ENCODE assay signal across 17 mouse cellular contexts in the genomic region with DNA sequence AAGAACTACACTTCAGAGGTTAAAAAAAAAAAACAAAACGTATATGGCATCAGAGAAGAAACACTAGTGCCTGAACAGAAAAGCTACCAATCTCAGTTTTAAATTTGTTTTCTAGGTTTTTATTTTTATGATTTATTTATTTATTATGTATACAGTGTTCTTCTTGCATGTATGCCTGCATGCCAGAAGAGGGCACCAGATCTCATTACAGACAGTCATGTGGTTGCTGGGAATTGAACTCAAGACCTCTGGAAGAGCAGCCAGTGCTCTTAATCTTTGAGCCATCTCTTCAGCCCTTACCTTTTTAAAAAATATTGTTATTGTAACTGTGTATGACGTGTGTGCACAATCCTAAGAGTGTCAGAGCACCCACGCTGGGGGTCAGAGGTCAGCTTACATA. TPM values are rescaled to one million over a fixed set of nuclear protein-coding genes. Genes with fewer than 3 reads are reported as not detected.
A peak's percentile ranks its signal among the peaks of the same experiment; 100 is the strongest.
DNase-seq lines count a peak whose midpoint lies in the region; ATAC-seq and TF ChIP-seq lines count a peak whose summit lies in the region.
"Had no signal": no experiment of that assay in that cellular context is flagged by ENCODE, and none has a peak within 500 bp of the region (broad histone marks: within the 10 kb centered on the region; RNA-seq: fewer than 3 reads in every experiment).

No protein-coding gene starts in this region.

- TF ChIP-seq EP300 in heart, adult 2 months (IDR thresholded peaks at IDR 0.05; ENCODE audit: insufficient read depth, low read depth, low read length), result no peak

- intact Hi-C loops in heart, adult 2 months (cut with DNase I), result loop anchor here (10.0 kb wide), 2 partner anchors 271 to 359 kb away; a partner anchor contains a TSS
- intact Hi-C loops in left cerebral cortex, adult 2 months (cut with DNase I), result no loop called here

- H3K36me3 ChIP-seq in heart, adult 2 months (ENCODE audit: control insufficient read depth, insufficient read depth, low read length), result 0 out of 2 replicates have a peak, but pooled peaks cover 3% of the 10 kb centered on the region

- peak; percentile 68 for TF ChIP-seq CTCF in heart, adult 2 months (IDR thresholded peaks at IDR 0.05)
- TF ChIP-seq CTCF in left cerebral cortex, adult 2 months (IDR thresholded peaks at IDR 0.05), result peak; percentile 51

- ATAC-seq in activated CD4-positive, CD25-positive, alpha-beta regulatory T cell, adult 4 months, result peak; percentile 44

- H3K4me1 ChIP-seq in heart, adult 2 months (ENCODE audit: control insufficient read depth, insufficient read depth, low read length), result no peaks in the 10 kb centered on the region

- no peak for DNase-seq in heart, adult 2 months
- DNase-seq in heart, adult 8-10 months (ENCODE audit: low spot score), result no peak
- DNase-seq in left cerebral cortex, adult 2 months (ENCODE audit: extremely low spot score in 1 of 2, low spot score in 2 of 2), result no peak
- no peak for DNase-seq in left cerebral cortex, adult 8-10 months (ENCODE audit: low spot score in 2 of 2)
- DNase-seq in B cell, adult 2 months, result peak; percentile 36 to 41
- DNase-seq in adrenal gland, adult 2 months, result no peak
- no peak for DNase-seq in retina, embryonic 14.5 days (ENCODE audit: low spot score)
- DNase-seq: cerebellum, adult 8-10 months; thymus, postnatal 36 days had no signal

- H3K27ac ChIP-seq in heart, adult 2 months, result no peak overlapping the region
- no peak overlapping the region for H3K27ac ChIP-seq in left cerebral cortex, adult 2 months
- H3K27ac ChIP-seq: embryonic facial prominence, embryonic 10.5 days; hindbrain, embryonic 15.5 days; limb, embryonic 15.5 days had no signal

- no peak for TF ChIP-seq POLR2A in heart, adult 2 months (IDR thresholded peaks at IDR 0.05; ENCODE audit: insufficient read depth, low read depth, low read length)

- H3K79me2 ChIP-seq in heart, adult 2 months (replicated peaks; ENCODE audit: control insufficient read depth, insufficient read depth, low read length), result peaks cover 2% of the 10 kb centered on the region

- H3K9ac ChIP-seq in heart, adult 2 months (ENCODE audit: low read depth, low read length), result no peak overlapping the region
- H3K9ac ChIP-seq: hindbrain, embryonic 15.5 days; limb, embryonic 15.5 days had no signal

- WGBS in heart, adult 2 months, result 88% methylated on average over 3 of the region's 3 CpGs

- H3K4me3 ChIP-seq in heart, adult 2 months, result no peak overlapping the region
- no peak overlapping the region for H3K4me3 ChIP-seq in left cerebral cortex, adult 2 months
- H3K4me3 ChIP-seq: embryonic facial prominence, embryonic 10.5 days; heart, embryonic 12.5 days; hindbrain, embryonic 15.5 days; limb, embryonic 15.5 days had no signal

- no peaks in the 10 kb centered on the region; the same call in 1 of the 2 replicates for H3K27me3 ChIP-seq in heart, adult 2 months (ENCODE audit: control insufficient read depth, insufficient read depth, low read length)
- H3K27me3 ChIP-seq: heart, embryonic 12.5 days; hindbrain, embryonic 15.5 days; limb, embryonic 15.5 days had no signal

RNA-seq across cellular contexts. Expression of a gene that starts 6.4 kb away (rescaled TPM):
- total RNA-seq in heart, adult 2 months (2021), result 100 to 1,000 TPM in 1 of 2 experiments, 10 to 100 TPM in 1; 80.3 to 100 TPM
- 168 and 181 TPM in 2 replicates for polyA plus RNA-seq in heart, adult 2 months (2012; rRNA removed)
- 100 to 1,000 TPM in 3 of 4 experiments, 10 to 100 TPM in 1; 87.9 to 107 (median 103) TPM for total RNA-seq in heart, adult 8-10 months (2022)
- total RNA-seq in left cerebral cortex, adult 2 months (2021), result 10 to 100 TPM; 42.6 to 47.3 TPM
- 10 to 100 TPM; 37.9 to 43.1 (median 39.6) TPM for total RNA-seq in left cerebral cortex, adult 8-10 months (2022)
- 10 to 100 TPM; 12.1 to 15.4 TPM for polyA plus RNA-seq in activated CD4-positive, CD25-positive, alpha-beta regulatory T cell, adult 4 months (2017; shearing (Covaris generic))
- total RNA-seq in adrenal gland, adult 2 months (2021), result 10 to 100 TPM; 36.8 to 37.9 TPM
- 45.4 and 52.2 TPM in 2 replicates for polyA plus RNA-seq in adrenal gland, adult 2 months (2012; rRNA removed)

RNA-seq across cellular contexts. Expression of a gene that starts 28.3 kb away (rescaled TPM):
- not detected for total RNA-seq in heart, adult 2 months (2021)
- not detected in 2 replicates for polyA plus RNA-seq in heart, adult 2 months (2012; rRNA removed)
- total RNA-seq in heart, adult 8-10 months (2022), result not detected
- not detected for total RNA-seq in left cerebral cortex, adult 2 months (2021)
- not detected for total RNA-seq in left cerebral cortex, adult 8-10 months (2022)
- not detected for polyA plus RNA-seq in activated CD4-positive, CD25-positive, alpha-beta regulatory T cell, adult 4 months (2017; shearing (Covaris generic))
- not detected for total RNA-seq in adrenal gland, adult 2 months (2021)
- not detected in 2 replicates for polyA plus RNA-seq in adrenal gland, adult 2 months (2012; rRNA removed)
- total RNA-seq: megakaryocyte progenitor cell, adult 5-6 weeks had no signal
- polyA plus RNA-seq: embryonic facial prominence, embryonic 10.5 days; heart, embryonic 12.5 days; hindbrain, embryonic 15.5 days; large intestine, adult 2 months; limb, embryonic 15.5 days; stomach, embryonic 16.5 days had no signal

RNA-seq across cellular contexts. Expression of a gene that starts 42.0 kb away (rescaled TPM):
- 1 to 10 TPM; 5.8 to 5.9 TPM for total RNA-seq in heart, adult 2 months (2021)
- polyA plus RNA-seq in heart, adult 2 months (2012; rRNA removed), result 3.2 and 6.7 TPM in 2 replicates
- total RNA-seq in heart, adult 8-10 months (2022), result 1 to 10 TPM; 7.1 to 8.0 (median 7.4) TPM
- total RNA-seq in left cerebral cortex, adult 2 months (2021), result under 1 TPM; 0.12 to 0.29 TPM
- under 1 TPM in 3 of 4 experiments, not detected in 1; 0.11 to 0.26 (median 0.25) TPM for total RNA-seq in left cerebral cortex, adult 8-10 months (2022)
- not detected for polyA plus RNA-seq in activated CD4-positive, CD25-positive, alpha-beta regulatory T cell, adult 4 months (2017; shearing (Covaris generic))
- under 1 TPM; 0.29 to 0.31 TPM for total RNA-seq in adrenal gland, adult 2 months (2021)
- polyA plus RNA-seq in adrenal gland, adult 2 months (2012; rRNA removed), result 0.37 and 0.42 TPM in 2 replicates
- total RNA-seq: megakaryocyte progenitor cell, adult 5-6 weeks had no signal

RNA-seq across cellular contexts. Expression of a gene that starts 47.4 kb away (rescaled TPM):
- 1 to 10 TPM; 1.4 to 1.6 TPM for total RNA-seq in heart, adult 2 months (2021)
- 0.31 and 0.76 TPM in 2 replicates for polyA plus RNA-seq in heart, adult 2 months (2012; rRNA removed)
- 1 to 10 TPM in 3 of 4 experiments, under 1 TPM in 1; 0.50 to 2.0 (median 1.2) TPM for total RNA-seq in heart, adult 8-10 months (2022)
- total RNA-seq in left cerebral cortex, adult 2 months (2021), result under 1 TPM in 1 of 2 experiments, not detected in 1; 0.23 TPM
- under 1 TPM in 1 of 4 experiments, not detected in 3; 0.16 TPM for total RNA-seq in left cerebral cortex, adult 8-10 months (2022)
- polyA plus RNA-seq in activated CD4-positive, CD25-positive, alpha-beta regulatory T cell, adult 4 months (2017; shearing (Covaris generic)), result not detected
- under 1 TPM in 1 of 2 experiments, not detected in 1; 0.21 TPM for total RNA-seq in adrenal gland, adult 2 months (2021)
- 0.12 TPM in 1 of 2 replicates, not detected in the other for polyA plus RNA-seq in adrenal gland, adult 2 months (2012; rRNA removed)
- total RNA-seq: megakaryocyte progenitor cell, adult 5-6 weeks had no signal

Comparison
In these comparisons a context has a peak if more than half of its experiments do, and no peak if none do; other contexts are left out.
1. DNase-seq: peak in B cell, adult 2 months (2 of 2); none in heart, adult 2 months (0 of 2), heart, adult 8-10 months (single experiment), left cerebral cortex, adult 2 months (0 of 2), left cerebral cortex, adult 8-10 months (0 of 2), adrenal gland, adult 2 months (single experiment) and retina, embryonic 14.5 days (single experiment).
2. RNA of a gene that starts 42.0 kb away (total RNA-seq): 7.1 to 8.0 TPM in heart, adult 8-10 months and 5.8 to 5.9 TPM in heart, adult 2 months; 0.29 to 0.31 TPM in adrenal gland, adult 2 months, 0.12 to 0.29 TPM in left cerebral cortex, adult 2 months and 0.11 to 0.26 TPM in left cerebral cortex, adult 8-10 months; every median in the first group is over 4 times any median in the second.